Mouse (Mus musculus) liver, embryonic 18 days (tissue): ENCODE results near the gene Psme1. TPM values are rescaled to one million over a fixed set of nuclear protein-coding genes. Genes with fewer than 3 reads are reported as not detected.

Source experiments
- polyA plus RNA-seq: library from polyadenylated mRNA; depleted of rRNA; stranded (reverse); fragments of >200 nt; gene quantifications from 2 replicates; pipeline ENCODE4 v1.2.3, GENCODE M21; 2012; rRNA removed

Gene Psme1
- polyA plus RNA-seq, result 89.0 and 93.6 TPM in 2 replicates

GRCm38 (mm10) chr14:55577871-55578667 lies at the start of gene Psme1:
TSS of gene Psme1 (plus strand) at chr14:55578123.

GRCm38 (mm10) chr14:55540067-55540786 lies 37.7 kb upstream of the Psme1 start, which contains the start of gene Pck2:
TSS of gene Pck2 (plus strand) at chr14:55540266.

DNA sequence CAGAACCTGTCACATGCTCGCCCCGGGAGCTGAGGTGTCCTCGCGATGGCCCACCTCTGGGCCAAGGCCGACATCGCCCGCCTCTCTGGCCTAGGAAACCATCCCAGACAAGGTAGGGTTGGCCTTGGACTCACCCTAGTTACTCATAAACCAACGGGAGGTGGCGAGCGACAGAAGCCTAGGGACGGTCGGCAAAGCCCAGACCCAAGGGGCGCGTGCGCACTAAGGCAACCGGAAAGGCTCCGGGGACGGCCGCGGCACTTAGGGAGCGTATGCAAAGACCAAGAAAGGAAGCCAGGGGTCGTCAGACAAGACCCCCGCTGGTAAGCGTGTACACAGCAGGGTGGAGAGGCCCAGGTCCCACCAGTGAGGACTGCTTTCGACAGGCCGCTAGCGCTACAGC lies 18.1 kb upstream of the Psme1 start, which contains the start of gene Dcaf11:
TSS of gene Dcaf11 (plus strand) at position 208 of the 403 bp plus-strand sequence.

GRCm38 (mm10) chr14:55560202-55561073 lies 17.5 kb upstream of the Psme1 start, which contains the start of gene A730061H03Rik:
TSS of gene A730061H03Rik (minus strand) at chr14:55560406.

GRCm38 (mm10) chr14:55575302-55575701 lies 2.6 kb upstream of the Psme1 start, which contains the start of gene Fitm1:
TSS of gene Fitm1 (plus strand) at chr14:55575617.

GRCm38 (mm10) chr14:55584702-55585565 lies 7.0 kb downstream of the Psme1 start, which contains the start of gene Emc9:
TSS of gene Emc9 (minus strand) at chr14:55585302.

GRCm38 (mm10) chr14:55590748-55591330 lies 12.9 kb downstream of the Psme1 start, which contains the start of gene Psme2:
TSS of gene Psme2 (minus strand) at chr14:55591113.

DNA sequence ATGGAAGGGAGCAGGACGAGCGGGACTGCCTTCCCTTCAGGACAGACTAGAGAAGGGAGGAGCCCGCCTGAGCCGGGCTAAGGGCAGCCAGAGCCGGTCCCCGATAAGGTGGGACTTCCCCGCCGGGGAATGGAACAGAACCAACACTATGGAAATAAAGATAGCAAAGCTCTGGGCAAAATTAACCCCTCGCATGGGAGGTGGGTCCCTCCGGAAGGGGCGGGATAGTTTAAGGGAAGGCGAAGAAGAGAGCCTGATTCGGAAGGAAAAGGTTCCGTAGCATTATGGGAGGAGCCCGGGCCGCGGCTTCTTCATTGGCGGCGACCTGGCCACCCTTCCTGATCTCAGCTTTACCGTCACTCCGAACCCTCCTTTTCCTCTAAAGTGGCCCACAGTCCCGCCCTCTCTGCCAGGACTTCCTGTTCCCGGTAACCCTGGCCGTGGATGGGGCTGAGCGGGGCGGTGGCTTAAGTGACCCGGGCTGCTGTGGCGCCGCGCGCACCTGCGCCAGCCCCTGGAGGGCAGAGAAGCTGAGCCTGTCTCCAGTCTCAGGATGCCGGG lies 13.5 kb downstream of the Psme1 start, which contains the start of gene Rnf31:
TSS of gene Rnf31 (plus strand) at position 378 of the 561 bp plus-strand sequence.

GRCm38 (mm10) chr14:55603271-55603632 lies 25.3 kb downstream of the Psme1 start, which contains the start of gene Irf9:
TSS of gene Irf9 (plus strand) at chr14:55603571.

GRCm38 (mm10) chr14:55617822-55618221 lies 39.9 kb downstream of the Psme1 start, which contains the start of gene Rec8:
TSS of gene Rec8 (plus strand) at chr14:55618037.

Other genes starting within 250 kb of the Psme1 start
- gene Dhrs4, start 99.4 kb upstream of the Psme1 start, polyA plus RNA-seq, result 85.7 and 88.1 TPM in 2 replicates
- gene Carmil3, start 87.5 kb upstream of the Psme1 start, polyA plus RNA-seq, result 0.83 and 1.2 TPM in 2 replicates
- under 0.01 and 0.03 TPM in 2 replicates for gene Cpne6, start 67.7 kb upstream of the Psme1 start, polyA plus RNA-seq
- 0.02 TPM in 1 of 2 replicates, not detected in the other for gene Nrl, start 53.1 kb upstream of the Psme1 start, polyA plus RNA-seq
- gene Pck2, start 37.9 kb upstream of the Psme1 start, polyA plus RNA-seq, result 21.6 and 22.6 TPM in 2 replicates
- gene Dcaf11, start 18.1 kb upstream of the Psme1 start, polyA plus RNA-seq, result 45.8 and 49.5 TPM in 2 replicates
- 0.93 and 1.3 TPM in 2 replicates for gene A730061H03Rik, start 17.7 kb upstream of the Psme1 start, polyA plus RNA-seq
- gene Fitm1, start 2.5 kb upstream of the Psme1 start, polyA plus RNA-seq, result 0.30 and 1.00 TPM in 2 replicates
- 14.9 and 16.0 TPM in 2 replicates for gene Emc9, start 7.2 kb downstream of the Psme1 start, polyA plus RNA-seq
- gene Psme2, start 13.0 kb downstream of the Psme1 start, polyA plus RNA-seq, result 87.0 and 89.9 TPM in 2 replicates
- gene Rnf31, start 13.6 kb downstream of the Psme1 start, polyA plus RNA-seq, result 7.7 and 9.1 TPM in 2 replicates
- 38.3 and 44.8 TPM in 2 replicates for gene Irf9, start 25.4 kb downstream of the Psme1 start, polyA plus RNA-seq
- 2.3 and 4.0 TPM in 2 replicates for gene Rec8, start 39.9 kb downstream of the Psme1 start, polyA plus RNA-seq
- 21.5 and 30.6 TPM in 2 replicates for gene Ipo4, start 57.8 kb downstream of the Psme1 start, polyA plus RNA-seq
- gene Gm49378, start 59.8 kb downstream of the Psme1 start, polyA plus RNA-seq, result 1.5 TPM in 2 replicates
- 27.6 and 31.3 TPM in 2 replicates for gene Tm9sf1, start 65.7 kb downstream of the Psme1 start, polyA plus RNA-seq
- gene Tssk4, start 72.1 kb downstream of the Psme1 start, polyA plus RNA-seq, result 0.37 and 0.43 TPM in 2 replicates
- 12.1 and 12.3 TPM in 2 replicates for gene Mdp1, start 82.4 kb downstream of the Psme1 start, polyA plus RNA-seq
- gene Gmpr2, start 93.8 kb downstream of the Psme1 start, polyA plus RNA-seq, result 13.9 and 15.5 TPM in 2 replicates
- 132 and 150 TPM in 2 replicates for gene Nedd8, start 94.0 kb downstream of the Psme1 start, polyA plus RNA-seq
- 10.4 and 12.1 TPM in 2 replicates for gene Tinf2, start 103.7 kb downstream of the Psme1 start, polyA plus RNA-seq
- gene Tgm1, start 135.8 kb downstream of the Psme1 start, polyA plus RNA-seq, result 9.0 and 11.1 TPM in 2 replicates
- gene Rabggta, start 144.1 kb downstream of the Psme1 start, polyA plus RNA-seq, result 22.7 and 23.3 TPM in 2 replicates
- gene Dhrs1, start 167.6 kb downstream of the Psme1 start, polyA plus RNA-seq, result 48.3 and 54.5 TPM in 2 replicates
- gene Nop9, start 167.6 kb downstream of the Psme1 start, polyA plus RNA-seq, result 10.4 and 10.6 TPM in 2 replicates
- 155 and 165 TPM in 2 replicates for gene Cideb, start 180.3 kb downstream of the Psme1 start, polyA plus RNA-seq
- gene Ltb4r2, start 183.3 kb downstream of the Psme1 start, polyA plus RNA-seq, result 0.85 and 1.1 TPM in 2 replicates
- 10.9 and 15.1 TPM in 2 replicates for gene Ltb4r1, start 187.8 kb downstream of the Psme1 start, polyA plus RNA-seq
- 1.8 and 2.3 TPM in 2 replicates for gene Adcy4, start 206.0 kb downstream of the Psme1 start, polyA plus RNA-seq
- gene Ripk3, start 210.7 kb downstream of the Psme1 start, polyA plus RNA-seq, result 8.7 and 9.9 TPM in 2 replicates
- gene Nfatc4, start 245.0 kb downstream of the Psme1 start, polyA plus RNA-seq, result 0.96 and 1.2 TPM in 2 replicates